Mouse (Mus musculus) stomach, postnatal 0 days (tissue): Measurements from ENCODE around the gene Dnm3.

Source experiments
- CTCF ChIP-seq: IDR thresholded peaks from 2 replicates; pipeline ENCODE4 v1.5.1; 2016; ENCODE audit warnings: antibody characterized with exemption, low read depth, mild to moderate bottlenecking, moderate library complexity
- EP300 ChIP-seq: optimal IDR thresholded peaks from 2 replicates; pipeline ENCODE3; 2016; ENCODE audit warnings: antibody characterized with exemption

DNA sequence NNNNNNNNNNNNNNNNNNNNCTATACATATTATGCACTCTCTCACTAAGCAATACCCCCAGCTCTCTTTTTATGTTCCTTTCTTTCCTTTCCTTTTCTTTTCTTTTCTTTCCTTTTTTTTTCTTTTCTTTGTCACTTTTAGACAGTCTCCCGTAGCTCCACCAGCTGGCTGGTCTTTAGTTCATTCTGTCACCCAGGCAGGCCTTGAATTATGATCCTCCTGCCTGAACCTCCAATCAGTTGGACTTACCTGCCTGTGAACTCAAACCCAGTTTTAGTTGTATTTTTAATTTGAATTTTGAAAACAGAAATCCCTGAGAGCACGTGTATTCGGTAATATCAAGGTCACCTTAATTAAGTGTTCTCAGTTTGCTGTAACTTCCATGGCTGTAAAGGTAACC lies 141.6 kb downstream of the Dnm3 start:
- TF ChIP-seq CTCF (no peak), EP300 (no peak)
